Mouse (Mus musculus): ENCODE measurements around the gene Gm7145.
"Not testable (repeated sequence)": the region's sequence is repeated elsewhere in the genome, so short reads cannot be mapped to it uniquely, and the experiment has no call there.

The Gm7145 gene

GRCm38 (mm10) chr1:117965639-117966038 lies at the start of gene Gm7145:
Gene Gm7145 (plus strand): TSS chr1:117965939.
- no peak for DNase-seq (ENCODE audit: low spot score in 2 of 2)

GRCm38 (mm10) chr1:117927715-117928114 lies 38.0 kb upstream of the Gm7145 start, which contains the start of gene Gm28168:
Gene Gm28168 (plus strand): TSS chr1:117928015.
- not testable (repeated sequence) for DNase-seq (ENCODE audit: low spot score in 2 of 2)

GRCm38 (mm10) chr1:118003876-118004275 lies 38.1 kb downstream of the Gm7145 start:
- not testable (repeated sequence) for DNase-seq (ENCODE audit: low spot score in 2 of 2)

- not testable (repeated sequence) for DNase-seq (ENCODE audit: low spot score in 2 of 2)
Measured at GRCm38 (mm10) chr1:118012736-118013135, 47.0 kb downstream of the Gm7145 start.
